Mouse (Mus musculus) bone marrow macrophage, adult 2 months (primary cell): ENCODE results near the gene Tmem189. TPM values are rescaled to one million over a fixed set of nuclear protein-coding genes. Genes with fewer than 3 reads are reported as not detected.

Source experiments
- H3K27ac ChIP-seq: 2 replicates; pipeline ENCODE4 v1.5.1; 2012; ENCODE audit warnings: low read depth, low read length; ENCODE audit not compliant: insufficient read depth
- H3K4me1 ChIP-seq: 2 replicates; pipeline ENCODE4 v1.6.1; 2012; ENCODE audit warnings: low read length; ENCODE audit not compliant: control insufficient read depth, insufficient read depth
- H3K4me3 ChIP-seq: 2 replicates; pipeline ENCODE4 v1.5.1; 2012; ENCODE audit warnings: mild to moderate bottlenecking, low read length, moderate library complexity; ENCODE audit not compliant: insufficient read depth
- CTCF ChIP-seq: IDR thresholded peaks from 2 replicates; pipeline ENCODE4 v1.5.1; 2012; ENCODE audit warnings: low read depth, mild to moderate bottlenecking, low read length, moderate library complexity
- POLR2A ChIP-seq: IDR thresholded peaks from 2 replicates; pipeline ENCODE4 v1.6.1; 2012; ENCODE audit warnings: mild to moderate bottlenecking, low read depth, low read length, borderline replicate concordance
- polyA plus RNA-seq: library from polyadenylated mRNA; stranded (reverse); fragments of >200 nt; gene quantifications from 2 replicates; pipeline ENCODE4 v1.2.4, GENCODE M21; 2012; ENCODE audit not compliant: missing spikeins, insufficient read depth, insufficient read length

Gene Tmem189
- polyA plus RNA-seq, 1 experiment: 138 TPM

- Histone ChIP-seq H3K27ac (no peak overlapping the region), H3K4me1 (0 out of 2 replicates have a peak, but pooled peaks cover under 1% of the 10 kb centered on the region), H3K4me3 (no peak overlapping the region)
- no peak for TF ChIP-seq CTCF
- no peak for TF ChIP-seq POLR2A
Measured at GRCm38 (mm10) chr2:167612122-167612521, 77.5 kb downstream of the Tmem189 start.

- Histone ChIP-seq H3K4me3 (no peak overlapping the region), H3K27ac (no peak overlapping the region), H3K4me1 (0 out of 2 replicates have a peak, but pooled peaks cover 3% of the 10 kb centered on the region)
- TF ChIP-seq POLR2A (no peak), CTCF (no peak)
Measured at GRCm38 (mm10) chr2:167611287-167611686, 78.3 kb downstream of the Tmem189 start.

GRCm38 (mm10) chr2:167606745-167607123, 82.9 kb downstream of the Tmem189 start:
- TF ChIP-seq CTCF (no peak), POLR2A (no peak)
- Histone ChIP-seq H3K4me3 (no peak overlapping the region), H3K4me1 (0 out of 2 replicates have a peak, but pooled peaks cover 3% of the 10 kb centered on the region), H3K27ac (no peak overlapping the region)

- Histone ChIP-seq H3K4me1 (0 out of 2 replicates have a peak, but pooled peaks cover 3% of the 10 kb centered on the region), H3K27ac (no peak overlapping the region), H3K4me3 (no peak overlapping the region)
- TF ChIP-seq CTCF (no peak), POLR2A (no peak)
Measured at GRCm38 (mm10) chr2:167605817-167606744, 83.5 kb downstream of the Tmem189 start.

GRCm38 (mm10) chr2:167605178-167605794, 84.3 kb downstream of the Tmem189 start:
- Histone ChIP-seq H3K4me3 (no peak overlapping the region), H3K27ac (no peak overlapping the region), H3K4me1 (0 out of 2 replicates have a peak, but pooled peaks cover 3% of the 10 kb centered on the region)
- TF ChIP-seq CTCF: peak; percentile 89
- no peak for TF ChIP-seq POLR2A

- Histone ChIP-seq H3K4me3 (no peak overlapping the region), H3K27ac (no peak overlapping the region), H3K4me1 (0 out of 2 replicates have a peak, but pooled peaks cover 3% of the 10 kb centered on the region)
- no peak for TF ChIP-seq POLR2A
- no peak for TF ChIP-seq CTCF
Measured at GRCm38 (mm10) chr2:167602978-167603377, 86.6 kb downstream of the Tmem189 start.

- 0 out of 2 replicates have a peak, but pooled peaks cover 3% of the 10 kb centered on the region for H3K4me1 ChIP-seq
- no peak overlapping the region for H3K4me3 ChIP-seq
- no peak for TF ChIP-seq POLR2A
- no peak for TF ChIP-seq CTCF
- no peak overlapping the region for H3K27ac ChIP-seq
Measured at GRCm38 (mm10) chr2:167602364-167602763, 87.3 kb downstream of the Tmem189 start.

- TF ChIP-seq CTCF (no peak), POLR2A (no peak)
- no peak overlapping the region for H3K27ac ChIP-seq
- H3K4me1 ChIP-seq: no peaks in the 10 kb centered on the region
- no peak overlapping the region for H3K4me3 ChIP-seq
Measured at GRCm38 (mm10) chr2:167600481-167600995, 89.1 kb downstream of the Tmem189 start.

- Histone ChIP-seq H3K27ac (no peak overlapping the region), H3K4me3 (no peak overlapping the region), H3K4me1 (no peaks in the 10 kb centered on the region)
- TF ChIP-seq CTCF: no peak
- TF ChIP-seq POLR2A: no peak
Measured at GRCm38 (mm10) chr2:167599917-167600316, 89.7 kb downstream of the Tmem189 start.
